Mouse (Mus musculus): ENCODE data around the gene 4930519P11Rik.

4930519P11Rik gene

GRCm38 (mm10) chr2:154583906-154584872 is 29.0 kb downstream of the 4930519P11Rik start:
- peak; percentile 86 to 88 for DNase-seq (ENCODE audit: low spot score in 2 of 2)

GRCm38 (mm10) chr2:154581421-154581820 is 31.8 kb downstream of the 4930519P11Rik start:
- no peak for DNase-seq (ENCODE audit: low spot score in 2 of 2)

- DNase-seq (ENCODE audit: low spot score in 2 of 2), result no peak
Observed at GRCm38 (mm10) chr2:154580586-154580985, 32.7 kb downstream of the 4930519P11Rik start.

- DNase-seq (ENCODE audit: low spot score in 2 of 2), result no peak
Observed at GRCm38 (mm10) chr2:154577744-154578067, 35.5 kb downstream of the 4930519P11Rik start.

- no peak for DNase-seq (ENCODE audit: low spot score in 2 of 2)
Observed at GRCm38 (mm10) chr2:154576876-154577743, 36.1 kb downstream of the 4930519P11Rik start.

GRCm38 (mm10) chr2:154574271-154574670 is 39.0 kb downstream of the 4930519P11Rik start:
- DNase-seq (ENCODE audit: low spot score in 2 of 2), result no peak

- DNase-seq (ENCODE audit: low spot score in 2 of 2), result no peak
Observed at GRCm38 (mm10) chr2:154572996-154573395, 40.2 kb downstream of the 4930519P11Rik start.

- no peak for DNase-seq (ENCODE audit: low spot score in 2 of 2)
Observed at GRCm38 (mm10) chr2:154571976-154572375, 41.3 kb downstream of the 4930519P11Rik start.

GRCm38 (mm10) chr2:154571266-154571665 is 42.0 kb downstream of the 4930519P11Rik start:
- no peak for DNase-seq (ENCODE audit: low spot score in 2 of 2)

- DNase-seq (ENCODE audit: low spot score in 2 of 2), result no peak
Observed at GRCm38 (mm10) chr2:154570666-154571065, 42.6 kb downstream of the 4930519P11Rik start.

GRCm38 (mm10) chr2:154569836-154570286 is 43.4 kb downstream of the 4930519P11Rik start, which contains the start of gene E2f1:
E2f1 (minus strand) TSS chr2:154569892.
- peak; percentile 80 to 89 for DNase-seq (ENCODE audit: low spot score in 2 of 2)

- peak in 1 of 2 experiments; percentile 55 for DNase-seq (ENCODE audit: low spot score in 2 of 2)
Observed at GRCm38 (mm10) chr2:154569071-154569748, 44.0 kb downstream of the 4930519P11Rik start.

GRCm38 (mm10) chr2:154568329-154569070 is 44.7 kb downstream of the 4930519P11Rik start:
- no peak for DNase-seq (ENCODE audit: low spot score in 2 of 2)

GRCm38 (mm10) chr2:154567766-154568165 is 45.5 kb downstream of the 4930519P11Rik start:
- DNase-seq (ENCODE audit: low spot score in 2 of 2), result no peak

- no peak for DNase-seq (ENCODE audit: low spot score in 2 of 2)
Observed at GRCm38 (mm10) chr2:154566641-154567040, 46.6 kb downstream of the 4930519P11Rik start.

- no peak for DNase-seq (ENCODE audit: low spot score in 2 of 2)
Observed at GRCm38 (mm10) chr2:154565562-154565961, 47.7 kb downstream of the 4930519P11Rik start.

GRCm38 (mm10) chr2:154563612-154564170 is 49.5 kb downstream of the 4930519P11Rik start:
- no peak for DNase-seq (ENCODE audit: low spot score in 2 of 2)

Measured in frontal cortex, postnatal 14 days (tissue).